Mouse (Mus musculus): Measurements from ENCODE around the gene Abca14. TPM values are rescaled to one million over a fixed set of nuclear protein-coding genes. Genes with fewer than 3 reads are reported as not detected.
"Not testable (repeated sequence)": the region's sequence is repeated elsewhere in the genome, so short reads cannot be mapped to it uniquely, and the experiment has no call there.

Gene Abca14
- total RNA-seq, 4 experiments from 2014 or later = not detected

GRCm38 (mm10) chr7:120201231-120201744 is 2.5 kb upstream of the Abca14 start:
- DNase-seq (ENCODE audit: low spot score in 2 of 2) = no peak

GRCm38 (mm10) chr7:120201771-120202170 is 2.0 kb upstream of the Abca14 start, which contains the start of gene Crym:
Crym (minus strand) TSS chr7:120202111.
- no peak for DNase-seq (ENCODE audit: low spot score in 2 of 2)

GRCm38 (mm10) chr7:120205989-120206388 is 2.2 kb downstream of the Abca14 start:
- no peak for DNase-seq (ENCODE audit: low spot score in 2 of 2)

GRCm38 (mm10) chr7:120228541-120228940 is 24.8 kb downstream of the Abca14 start:
- DNase-seq (ENCODE audit: low spot score in 2 of 2) = no peak

GRCm38 (mm10) chr7:120241092-120241491 is 37.3 kb downstream of the Abca14 start:
- DNase-seq (ENCODE audit: low spot score in 2 of 2) = no peak

GRCm38 (mm10) chr7:120271135-120271991 is 67.6 kb downstream of the Abca14 start:
- no peak for DNase-seq (ENCODE audit: low spot score in 2 of 2)

- DNase-seq (ENCODE audit: low spot score in 2 of 2) = no peak
These were observed 68.3 kb downstream of the Abca14 start for GRCm38 (mm10) chr7:120272110-120272509.

GRCm38 (mm10) chr7:120285286-120285685 is 81.5 kb downstream of the Abca14 start:
- DNase-seq (ENCODE audit: low spot score in 2 of 2) = no peak

- DNase-seq (ENCODE audit: low spot score in 2 of 2) = no peak
These were observed 112.3 kb downstream of the Abca14 start for GRCm38 (mm10) chr7:120316086-120316485.

GRCm38 (mm10) chr7:120322963-120323362 is 119.2 kb downstream of the Abca14 start:
- no peak for DNase-seq (ENCODE audit: low spot score in 2 of 2)

GRCm38 (mm10) chr7:120325911-120326310 is 122.2 kb downstream of the Abca14 start:
- not testable (repeated sequence) for DNase-seq (ENCODE audit: low spot score in 2 of 2)

GRCm38 (mm10) chr7:120327220-120328073 is 123.7 kb downstream of the Abca14 start:
- no peak for DNase-seq (ENCODE audit: low spot score in 2 of 2)

- DNase-seq (ENCODE audit: low spot score in 2 of 2) = no peak
These were observed 124.5 kb downstream of the Abca14 start, which contains the start of gene Abca15 for GRCm38 (mm10) chr7:120328087-120328793. Abca15 (plus strand) TSS chr7:120328670.

GRCm38 (mm10) chr7:120361159-120361558 is 157.4 kb downstream of the Abca14 start:
- DNase-seq (ENCODE audit: low spot score in 2 of 2) = no peak

Other genes starting within 250 kb of the Abca14 start
- gene Dnah3, start 108.7 kb upstream of the Abca14 start, total RNA-seq (2022) = under 1 TPM; 0.02 to 0.08 (median 0.04) TPM
- 10 to 100 TPM in 3 of 4 experiments, 1 to 10 TPM in 1; 9.0 to 14.5 (median 12.6) TPM for gene Tmem159, start 101.6 kb upstream of the Abca14 start, total RNA-seq (2022)
- gene Zp2, start 58.7 kb upstream of the Abca14 start, total RNA-seq (2022) = under 1 TPM in 3 of 4 experiments, not detected in 1; 0.20 to 0.31 (median 0.29) TPM
- gene Anks4b, start 30.1 kb upstream of the Abca14 start, total RNA-seq (2022) = under 1 TPM in 2 of 4 experiments, not detected in 2; 0.11 to 0.18 TPM
- 1 to 10 TPM; 2.8 to 4.6 (median 3.7) TPM for gene Crym, start 1.9 kb upstream of the Abca14 start, total RNA-seq (2022)
- gene Abca15, start 124.7 kb downstream of the Abca14 start, total RNA-seq (2022) = not detected
- not detected for gene Abca16, start 205.7 kb downstream of the Abca14 start, total RNA-seq (2022)